Mouse (Mus musculus): ENCODE measurements around the gene Arfgap2. TPM values are rescaled to one million over a fixed set of nuclear protein-coding genes. Genes with fewer than 3 reads are reported as not detected.

Arfgap2 gene
- polyA plus RNA-seq, 1 experiment: 58.0 TPM

DNA sequence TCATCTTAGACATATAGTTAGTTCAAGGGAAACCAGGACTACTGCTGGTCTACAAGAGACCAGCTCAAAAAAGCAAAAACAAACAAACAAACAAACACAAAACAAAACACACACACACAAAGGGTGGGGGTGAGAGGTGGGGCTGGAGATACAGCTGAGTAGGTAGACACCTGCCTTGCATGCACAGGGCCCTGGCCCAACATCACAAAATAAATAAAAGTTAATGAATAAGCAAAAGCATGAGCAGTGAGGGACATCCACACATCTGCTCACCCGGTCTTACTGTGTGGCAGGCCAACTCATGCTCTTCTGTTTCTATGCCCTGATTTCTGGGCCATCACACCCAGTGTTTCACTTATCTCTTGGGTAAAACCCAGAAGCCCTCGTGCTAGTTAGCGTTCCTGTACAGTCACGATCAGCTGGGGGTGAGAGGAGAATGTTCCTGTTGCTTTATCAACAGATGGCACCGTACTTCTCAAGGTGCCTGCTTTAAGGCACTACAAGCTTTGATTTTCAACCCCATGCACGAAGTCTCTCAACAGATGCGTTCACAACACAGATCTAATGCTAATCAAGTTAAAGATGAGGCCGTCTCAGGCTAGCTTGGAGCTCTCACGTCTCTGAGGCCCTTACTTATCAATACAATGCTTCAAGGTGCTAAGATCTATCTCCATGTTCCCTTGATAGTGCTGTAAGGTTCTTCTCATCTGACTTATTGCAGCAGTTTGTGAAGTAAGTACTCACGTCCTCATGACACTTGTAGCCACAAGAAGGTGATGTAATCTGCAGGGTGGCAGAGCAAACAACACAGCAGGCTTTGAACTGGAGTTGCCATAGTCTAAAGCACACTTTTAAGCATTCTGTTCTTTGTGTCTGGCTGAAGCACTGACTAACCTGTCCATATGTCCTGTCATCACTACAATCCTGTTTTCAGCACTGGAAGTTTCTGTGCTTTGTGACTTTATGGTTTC is 56.1 kb downstream of the Arfgap2 start:
- no peak for TF ChIP-seq GATA1 (IDR thresholded peaks at IDR 0.05; ENCODE audit: low read length)

GRCm38 (mm10) chr2:91321923-91322322 is 57.1 kb downstream of the Arfgap2 start:
- TF ChIP-seq GATA1 (IDR thresholded peaks at IDR 0.05; ENCODE audit: low read length): no peak

GRCm38 (mm10) chr2:91322490-91322889 is 57.7 kb downstream of the Arfgap2 start:
- no peak for TF ChIP-seq GATA1 (IDR thresholded peaks at IDR 0.05; ENCODE audit: low read length)

- TF ChIP-seq GATA1 (IDR thresholded peaks at IDR 0.05; ENCODE audit: low read length): no peak
These were observed 59.6 kb downstream of the Arfgap2 start for GRCm38 (mm10) chr2:91324346-91324745.

DNA sequence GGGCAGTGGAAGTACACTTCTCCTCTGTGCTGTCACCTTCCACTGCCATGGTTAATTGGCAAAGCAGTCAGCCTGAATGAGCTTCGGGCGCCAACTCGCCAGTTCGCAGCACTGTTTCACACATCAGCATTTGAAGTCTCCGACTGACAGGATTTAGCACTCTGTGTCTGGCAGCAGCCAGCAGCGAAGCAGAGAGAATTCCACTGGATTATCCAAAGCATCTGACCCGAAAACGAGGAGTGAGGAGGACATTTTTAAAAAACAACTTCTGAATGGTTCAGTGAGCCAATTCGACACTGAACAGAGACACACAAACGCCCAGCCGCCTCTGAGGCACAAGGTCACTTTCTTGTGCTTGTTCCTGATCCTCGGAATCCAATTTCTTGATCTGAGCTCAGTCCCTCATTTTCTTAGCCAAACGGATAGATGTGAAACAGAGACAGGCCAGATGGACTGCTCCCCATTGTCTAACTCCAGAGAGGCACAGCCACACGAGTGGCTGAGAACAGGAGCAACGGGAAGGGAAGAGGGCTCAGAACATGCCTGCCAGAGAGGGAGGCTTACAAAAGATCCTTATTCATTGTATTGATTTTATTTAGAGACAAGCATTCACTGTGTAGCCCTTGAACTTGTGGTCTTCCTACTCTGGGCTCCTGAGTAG is 60.1 kb downstream of the Arfgap2 start:
- no peak for TF ChIP-seq GATA1 (IDR thresholded peaks at IDR 0.05; ENCODE audit: low read length)

Other genes starting within 250 kb of the Arfgap2 start
- gene Rapsn, start 229.4 kb upstream of the Arfgap2 start, polyA plus RNA-seq (2012): 0.37 and 0.69 TPM in 2 replicates
- gene Psmc3, start 211.0 kb upstream of the Arfgap2 start, polyA plus RNA-seq (2012): 148 and 174 TPM in 2 replicates
- gene Slc39a13, start 194.6 kb upstream of the Arfgap2 start, polyA plus RNA-seq (2012): 8.1 and 11.5 TPM in 2 replicates
- 33.1 and 50.9 TPM in 2 replicates for gene Spi1, start 182.6 kb upstream of the Arfgap2 start, polyA plus RNA-seq (2012)
- gene Mybpc3, start 146.8 kb upstream of the Arfgap2 start, polyA plus RNA-seq (2012): not detected in 2 replicates
- gene Madd, start 81.1 kb upstream of the Arfgap2 start, polyA plus RNA-seq (2012): 11.5 and 12.1 TPM in 2 replicates
- gene Nr1h3, start 62.1 kb upstream of the Arfgap2 start, polyA plus RNA-seq (2012): 0.27 and 0.56 TPM in 2 replicates
- gene Acp2, start 62.1 kb upstream of the Arfgap2 start, polyA plus RNA-seq (2012): 2.7 and 6.7 TPM in 2 replicates
- gene Ddb2, start 28.0 kb upstream of the Arfgap2 start, polyA plus RNA-seq (2012): 0.79 and 1.1 TPM in 2 replicates
- gene Pacsin3, start 9.0 kb upstream of the Arfgap2 start, polyA plus RNA-seq (2012): 0.45 and 0.52 TPM in 2 replicates
- 0.08 and 0.12 TPM in 2 replicates for gene 1110051M20Rik, start 179.7 kb downstream of the Arfgap2 start, polyA plus RNA-seq (2012)
- not detected in 2 replicates for gene Lrp4, start 192.5 kb downstream of the Arfgap2 start, polyA plus RNA-seq (2012)

All from G1E-ER4 (cell line).